Mouse (Mus musculus) adrenal gland, adult 2 months (tissue): ENCODE data around the gene Drc7. TPM values are rescaled to one million over a fixed set of nuclear protein-coding genes. Genes with fewer than 3 reads are reported as not detected.

Experiments used
- polyA plus RNA-seq: library from polyadenylated mRNA; depleted of rRNA; stranded (reverse); fragments of >200 nt; gene quantifications from 2 replicates; pipeline ENCODE4 v1.2.3, GENCODE M21; 2012; rRNA removed
- total RNA-seq, 2 experiments: library from RNA; stranded (reverse); gene quantifications; 2 replicates each; pipeline ENCODE4 v1.2.3; 2021

The Drc7 gene
- total and polyA plus RNA-seq, 3 experiments, result not detected

Other genes starting within 250 kb of the Drc7 start
- gene Ccl17, start 244.7 kb upstream of the Drc7 start, total RNA-seq, result 1 to 10 TPM in 1 of 2 experiments, not detected in 1; 1.7 TPM
- gene Ccl17, start 244.7 kb upstream of the Drc7 start, polyA plus RNA-seq, result 0.36 TPM in 1 of 2 replicates, not detected in the other
- 100 to 1,000 TPM; 186 to 208 TPM for gene Coq9, start 216.8 kb upstream of the Drc7 start, total RNA-seq
- gene Coq9, start 216.8 kb upstream of the Drc7 start, polyA plus RNA-seq, result 538 and 543 TPM in 2 replicates
- 100 to 1,000 TPM in 1 of 2 experiments, 10 to 100 TPM in 1; 81.5 to 123 TPM for gene Ciapin1, start 216.7 kb upstream of the Drc7 start, total RNA-seq
- 118 and 146 TPM in 2 replicates for gene Ciapin1, start 216.7 kb upstream of the Drc7 start, polyA plus RNA-seq
- gene Polr2c, start 197.7 kb upstream of the Drc7 start, total RNA-seq, result 10 to 100 TPM; 54.5 to 68.0 TPM
- gene Polr2c, start 197.7 kb upstream of the Drc7 start, polyA plus RNA-seq, result 52.0 and 66.6 TPM in 2 replicates
- gene Dok4, start 178.8 kb upstream of the Drc7 start, total RNA-seq, result 10 to 100 TPM in 1 of 2 experiments, 1 to 10 TPM in 1; 5.8 to 12.4 TPM
- 13.0 and 18.2 TPM in 2 replicates for gene Dok4, start 178.8 kb upstream of the Drc7 start, polyA plus RNA-seq
- gene Ccdc102a, start 137.0 kb upstream of the Drc7 start, total RNA-seq, result 10 to 100 TPM in 1 of 2 experiments, 1 to 10 TPM in 1; 7.3 to 12.5 TPM
- gene Ccdc102a, start 137.0 kb upstream of the Drc7 start, polyA plus RNA-seq, result 16.5 and 20.4 TPM in 2 replicates
- gene Adgrg5, start 131.4 kb upstream of the Drc7 start, total RNA-seq, result 1 to 10 TPM; 1.1 to 1.3 TPM
- gene Adgrg5, start 131.4 kb upstream of the Drc7 start, polyA plus RNA-seq, result 1.8 and 2.0 TPM in 2 replicates
- gene Adgrg1, start 80.4 kb upstream of the Drc7 start, total RNA-seq, result 10 to 100 TPM; 17.3 to 24.3 TPM
- 40.2 and 56.5 TPM in 2 replicates for gene Adgrg1, start 80.4 kb upstream of the Drc7 start, polyA plus RNA-seq
- gene Adgrg3, start 37.4 kb upstream of the Drc7 start, total RNA-seq, result 1 to 10 TPM; 2.0 to 2.8 TPM
- gene Adgrg3, start 37.4 kb upstream of the Drc7 start, polyA plus RNA-seq, result 9.1 and 11.2 TPM in 2 replicates
- gene Katnb1, start 26.1 kb downstream of the Drc7 start, total RNA-seq, result 10 to 100 TPM; 11.0 to 17.7 TPM
- gene Katnb1, start 26.1 kb downstream of the Drc7 start, polyA plus RNA-seq, result 18.9 and 19.1 TPM in 2 replicates
- 100 to 1,000 TPM; 134 to 144 TPM for gene Kifc3, start 147.7 kb downstream of the Drc7 start, total RNA-seq
- gene Kifc3, start 147.7 kb downstream of the Drc7 start, polyA plus RNA-seq, result 268 and 330 TPM in 2 replicates